Mouse (Mus musculus) limb, embryonic 11.5 days (tissue): ENCODE data around the gene Rbfox1. TPM values are rescaled to one million over a fixed set of nuclear protein-coding genes. Genes with fewer than 3 reads are reported as not detected.

Experiments
- ATAC-seq: fragments of 200-750 bp; cut with Nextera tagmentation; 2 replicates; pipeline ENCODE4 v1.8.0; 2017; ENCODE audit warnings: low read depth; ENCODE audit not compliant: insufficient number of reproducible peaks, low FRiP score, low TSS enrichment
- DNase-seq: peaks from one replicate; pipeline ENCODE4 v3.0.0-alpha.2; 2015; ENCODE audit warnings: low spot score
- H3K27ac ChIP-seq: fragments of 300-500 bp; sonication (generic); replicated peaks from 2 replicates; pipeline ENCODE4 v1.5.1; 2014; ENCODE audit warnings: low read depth, mild to moderate bottlenecking, low read length
- H3K27me3 ChIP-seq: fragments of 300-500 bp; sonication (generic); 2 replicates; pipeline ENCODE4 v1.6.1; 2014; ENCODE audit warnings: mild to moderate bottlenecking, low read length, mixed read lengths; ENCODE audit not compliant: control insufficient read depth, insufficient read depth
- H3K36me3 ChIP-seq: fragments of 300-500 bp; sonication (generic); 2 replicates; pipeline ENCODE4 v1.6.1; 2014; ENCODE audit warnings: mild to moderate bottlenecking, low read length, moderate library complexity, mixed read lengths; ENCODE audit not compliant: control insufficient read depth, insufficient read depth
- H3K4me1 ChIP-seq: fragments of 300-500 bp; sonication (generic); 2 replicates; pipeline ENCODE4 v1.6.1; 2014; ENCODE audit warnings: low read length, mixed read lengths; ENCODE audit not compliant: control insufficient read depth, insufficient read depth
- H3K4me2 ChIP-seq: fragments of 300-500 bp; sonication (generic); 2 replicates; pipeline ENCODE4 v1.6.1; 2014; ENCODE audit warnings: low read depth, mild to moderate bottlenecking, moderate library complexity; ENCODE audit not compliant: severe bottlenecking
- H3K4me3 ChIP-seq: fragments of 300-500 bp; sonication (generic); 2 replicates; pipeline ENCODE4 v1.5.1; 2014; ENCODE audit warnings: low read depth, low read length
- H3K9ac ChIP-seq: fragments of 300-500 bp; sonication (generic); 2 replicates; pipeline ENCODE4 v1.6.1; 2014; ENCODE audit warnings: mild to moderate bottlenecking, low read length
- H3K9me3 ChIP-seq: fragments of 300-500 bp; sonication (generic); 2 replicates; pipeline ENCODE4 v1.6.1; 2016; ENCODE audit warnings: low read length; ENCODE audit not compliant: control insufficient read depth
- WGBS: fragments of 180-500 bp; shearing (Covaris S2); extraction: QIAGEN DNeasy Blood & Tissue Kit; methylation state at CpG from one replicate; pipeline ENCODE4 v1.1.7; 2014; 5-methylcytosine and 5-hydroxymethylcytosine counted together
- polyA plus RNA-seq: library from polyadenylated mRNA; unstranded; fragments of >200 nt; fragmentation: Nextera tagmentation; extraction: Ambion mirVana; gene quantifications from 2 replicates; pipeline ENCODE4 v1.2.1, GENCODE M21; 2014

Rbfox1 gene
- polyA plus RNA-seq, 1 experiment from 2014 or later = 0.81 TPM

GRCm38 (mm10) chr16:6149345-6149744 is 264.2 kb downstream of the Rbfox1 start:
- Histone ChIP-seq H3K36me3 (no peaks in the 10 kb centered on the region), H3K4me1 (no peaks in the 10 kb centered on the region), H3K4me2 (no peak overlapping the region), H3K27ac (no peak overlapping the region), H3K9me3 (no peaks in the 10 kb centered on the region), H3K27me3 (no peaks in the 10 kb centered on the region), H3K9ac (no peak overlapping the region), H3K4me3 (no peak overlapping the region)
- 76% methylated on average over 4 of the region's 4 CpGs for WGBS
- no peak for DNase-seq
- ATAC-seq = no peak

DNA sequence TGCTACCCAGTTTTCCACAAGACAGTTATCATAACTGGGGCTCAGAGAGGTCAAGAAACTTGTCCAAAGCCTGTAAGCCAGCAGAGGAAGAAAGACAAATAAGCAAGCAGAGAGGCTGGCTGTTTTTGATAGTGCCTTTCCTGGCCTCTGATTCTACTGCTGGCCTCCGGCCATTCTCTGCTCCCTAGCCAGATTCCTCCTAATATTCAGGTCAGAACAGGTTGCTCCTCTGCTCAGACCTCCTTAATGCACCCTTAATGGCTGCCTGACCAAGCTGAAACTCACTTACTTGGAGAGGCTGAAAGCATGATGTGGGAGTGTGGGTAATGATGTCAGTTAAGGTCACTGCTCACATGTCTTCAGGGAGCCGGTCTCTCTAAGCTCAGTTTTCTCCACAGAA is 270.4 kb downstream of the Rbfox1 start:
- no peaks in the 10 kb centered on the region for H3K27me3 ChIP-seq
- no peaks in the 10 kb centered on the region for H3K36me3 ChIP-seq
- DNase-seq (no peak), ATAC-seq (no peak)
- no peak overlapping the region for H3K9ac ChIP-seq
- H3K4me1 ChIP-seq = no peaks in the 10 kb centered on the region
- H3K9me3 ChIP-seq = no peaks in the 10 kb centered on the region
- H3K4me2 ChIP-seq = no peak overlapping the region
- H3K4me3 ChIP-seq = no peak overlapping the region
- 84% methylated on average over 2 of the region's 2 CpGs for WGBS
- H3K27ac ChIP-seq = no peak overlapping the region

- ATAC-seq (no peak), DNase-seq (no peak)
- Histone ChIP-seq H3K27me3 (no peaks in the 10 kb centered on the region), H3K9ac (no peak overlapping the region), H3K4me3 (no peak overlapping the region), H3K36me3 (no peaks in the 10 kb centered on the region), H3K4me2 (no peak overlapping the region), H3K9me3 (no peaks in the 10 kb centered on the region), H3K27ac (no peak overlapping the region), H3K4me1 (no peaks in the 10 kb centered on the region)
- 74% methylated on average over 4 of the region's 4 CpGs for WGBS
Observed at GRCm38 (mm10) chr16:6164476-6164875, 279.3 kb downstream of the Rbfox1 start.

DNA sequence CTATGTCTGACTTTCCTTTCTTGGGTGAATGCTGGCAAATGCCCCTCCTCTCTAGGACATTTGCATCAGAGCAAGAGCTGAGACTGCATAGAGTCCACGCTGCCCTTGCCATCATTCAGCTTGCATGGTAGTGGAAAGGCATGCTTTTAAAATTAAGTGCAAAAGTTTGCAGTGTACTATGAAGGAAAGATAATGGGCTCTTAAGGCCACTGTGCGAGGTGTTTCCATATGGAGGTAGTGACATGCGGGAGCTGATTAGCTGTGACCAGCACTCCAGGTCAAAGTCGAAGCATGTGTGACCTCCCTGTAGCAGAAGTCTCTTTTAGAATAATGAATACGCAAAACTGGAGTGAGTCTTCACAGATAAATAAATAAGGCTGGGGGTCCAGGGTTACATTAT is 284.2 kb downstream of the Rbfox1 start:
- H3K4me3 ChIP-seq = no peak overlapping the region

DNA sequence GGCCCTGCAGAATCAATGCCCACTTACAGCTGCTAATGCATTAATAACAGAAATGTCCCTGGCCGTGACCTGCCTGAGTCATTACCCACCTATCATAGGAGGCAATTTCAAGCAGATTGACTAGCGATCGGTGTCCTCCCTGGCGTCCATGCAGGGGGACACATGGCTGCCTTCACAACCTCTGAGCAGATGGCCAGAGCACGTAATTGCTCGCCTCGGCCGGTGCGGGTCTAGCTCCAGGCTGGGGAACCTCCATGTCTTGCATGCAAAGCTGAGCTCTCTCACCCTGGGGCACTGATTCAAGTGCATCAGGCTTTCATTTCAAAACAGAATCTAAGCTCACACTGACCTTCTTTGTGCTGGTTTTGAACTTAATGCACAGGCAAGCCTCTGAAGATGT is 295.7 kb downstream of the Rbfox1 start:
- Histone ChIP-seq H3K4me2 (no peak overlapping the region), H3K36me3 (no peaks in the 10 kb centered on the region), H3K9ac (no peak overlapping the region), H3K4me1 (no peaks in the 10 kb centered on the region), H3K4me3 (no peak overlapping the region), H3K27me3 (no peaks in the 10 kb centered on the region), H3K9me3 (no peaks in the 10 kb centered on the region), H3K27ac (no peak overlapping the region)
- DNase-seq (no peak), ATAC-seq (no peak)
- 88% methylated on average over 9 of the region's 9 CpGs for WGBS

More for the DNA sequence above, 284.2 kb downstream of the Rbfox1 start:
- Histone ChIP-seq H3K27me3 (no peaks in the 10 kb centered on the region), H3K9ac (no peak overlapping the region), H3K9me3 (no peaks in the 10 kb centered on the region), H3K36me3 (no peaks in the 10 kb centered on the region), H3K4me2 (no peak overlapping the region), H3K27ac (no peak overlapping the region), H3K4me1 (no peaks in the 10 kb centered on the region)
- ATAC-seq (no peak), DNase-seq (no peak)
- 85% methylated on average over 5 of the region's 5 CpGs for WGBS

DNA sequence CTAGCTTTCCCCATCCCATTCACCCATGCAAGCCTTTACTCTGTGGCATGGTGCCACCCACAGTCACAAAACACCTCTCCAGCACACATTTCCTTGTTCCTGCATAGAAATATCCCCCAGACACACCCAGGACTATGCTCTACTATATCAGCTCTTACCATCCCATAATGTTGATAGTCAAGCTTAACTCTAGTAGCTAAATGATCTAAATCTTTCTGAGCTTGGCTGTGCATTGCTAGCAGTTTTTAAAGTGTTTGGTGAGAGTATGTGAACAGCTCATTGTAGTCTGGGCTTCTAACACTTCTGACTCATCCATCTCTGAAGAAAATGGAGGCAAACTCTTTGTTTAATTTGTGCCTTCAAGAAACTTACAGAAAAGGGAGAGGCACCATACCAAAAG is 297.2 kb downstream of the Rbfox1 start:
- no peak for ATAC-seq

DNA sequence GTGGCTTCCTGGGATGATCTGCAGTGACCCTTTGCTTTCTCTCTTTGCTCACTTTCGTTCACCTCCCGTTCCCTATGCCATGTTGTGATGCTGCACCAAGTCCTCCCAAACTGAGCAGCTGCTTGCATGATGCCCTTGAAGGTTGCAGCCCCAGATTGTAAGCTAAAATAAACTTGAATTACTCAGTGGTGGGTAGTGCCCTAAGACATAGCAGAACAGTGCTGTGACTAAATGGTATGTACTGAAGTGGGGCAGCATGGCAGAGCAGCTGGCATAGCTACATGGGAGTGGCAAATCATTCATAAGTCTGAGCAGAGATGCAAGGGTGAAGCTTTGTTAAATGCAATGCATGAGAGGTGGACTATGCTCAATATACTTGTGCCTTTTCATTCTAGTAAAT is 307.2 kb downstream of the Rbfox1 start:
- no peaks in the 10 kb centered on the region for H3K4me1 ChIP-seq
- H3K27me3 ChIP-seq = no peaks in the 10 kb centered on the region
- H3K9me3 ChIP-seq = no peaks in the 10 kb centered on the region
- H3K27ac ChIP-seq = no peak overlapping the region
- H3K4me2 ChIP-seq = no peak overlapping the region
- ATAC-seq = no peak
- DNase-seq = no peak
- H3K9ac ChIP-seq = no peak overlapping the region
- whole genome bisulfite sequencing = 82% methylated on average over 2 of the region's 2 CpGs
- no peaks in the 10 kb centered on the region for H3K36me3 ChIP-seq
- no peak overlapping the region for H3K4me3 ChIP-seq

More for the DNA sequence above, 297.2 kb downstream of the Rbfox1 start:
- no peak for DNase-seq
- Histone ChIP-seq H3K27ac (no peak overlapping the region), H3K36me3 (no peaks in the 10 kb centered on the region), H3K4me3 (no peak overlapping the region), H3K4me2 (no peak overlapping the region), H3K27me3 (no peaks in the 10 kb centered on the region), H3K9me3 (no peaks in the 10 kb centered on the region), H3K9ac (no peak overlapping the region), H3K4me1 (no peaks in the 10 kb centered on the region)

GRCm38 (mm10) chr16:6206431-6206830 is 321.3 kb downstream of the Rbfox1 start:
- DNase-seq (no peak), ATAC-seq (no peak)
- Histone ChIP-seq H3K36me3 (no peaks in the 10 kb centered on the region), H3K9ac (no peak overlapping the region), H3K4me1 (no peaks in the 10 kb centered on the region), H3K9me3 (no peaks in the 10 kb centered on the region), H3K27me3 (no peaks in the 10 kb centered on the region), H3K4me3 (no peak overlapping the region), H3K27ac (no peak overlapping the region), H3K4me2 (no peak overlapping the region)

GRCm38 (mm10) chr16:6212916-6213315 is 327.8 kb downstream of the Rbfox1 start:
- 49% methylated on average over 3 of the region's 3 CpGs for WGBS

More at GRCm38 (mm10) chr16:6212916-6213315, 327.8 kb downstream of the Rbfox1 start:
- H3K27me3 ChIP-seq = no peaks in the 10 kb centered on the region
- H3K36me3 ChIP-seq = no peaks in the 10 kb centered on the region
- no peaks in the 10 kb centered on the region for H3K4me1 ChIP-seq
- no peak for ATAC-seq
- no peak overlapping the region for H3K27ac ChIP-seq
- DNase-seq = no peak
- H3K4me2 ChIP-seq = no peak overlapping the region
- H3K4me3 ChIP-seq = no peak overlapping the region
- H3K9me3 ChIP-seq = no peaks in the 10 kb centered on the region
- no peak overlapping the region for H3K9ac ChIP-seq
